Mouse (Mus musculus) fat pad, adult 2 months (tissue): ENCODE data around the gene Sh2d3c.

ENCODE experiments used
- DNase-seq: peaks from one replicate; pipeline ENCODE4 v3.0.0-alpha.2; 2011; ENCODE audit warnings: low read depth, low spot score; ENCODE audit errors: extremely low read depth

Sh2d3c gene

GRCm38 (mm10) chr2:32751665-32752033 lies 30.8 kb downstream of the Sh2d3c start:
- no peak for DNase-seq

- DNase-seq = no peak
Measured at GRCm38 (mm10) chr2:32752181-32752580, 31.3 kb downstream of the Sh2d3c start.

DNA sequence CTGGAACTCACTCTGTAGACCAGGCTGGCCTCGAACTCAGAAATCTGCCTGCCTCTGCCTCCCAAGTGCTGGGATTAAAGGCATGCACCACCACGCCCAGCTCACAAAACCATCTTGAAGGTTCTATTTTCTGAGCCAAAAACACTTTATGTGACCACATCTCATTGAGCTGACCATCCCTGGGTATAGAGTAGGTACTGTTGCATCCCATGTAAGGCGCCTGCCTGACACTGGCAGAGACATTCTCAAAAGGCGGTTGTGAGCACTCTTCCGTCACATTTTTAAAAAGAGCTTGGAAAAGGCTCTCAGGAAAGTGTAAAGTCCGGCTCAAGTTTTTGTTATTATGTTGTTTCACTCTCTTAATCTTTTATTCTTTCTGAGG lies 35.8 kb downstream of the Sh2d3c start:
- DNase-seq = no peak

DNA sequence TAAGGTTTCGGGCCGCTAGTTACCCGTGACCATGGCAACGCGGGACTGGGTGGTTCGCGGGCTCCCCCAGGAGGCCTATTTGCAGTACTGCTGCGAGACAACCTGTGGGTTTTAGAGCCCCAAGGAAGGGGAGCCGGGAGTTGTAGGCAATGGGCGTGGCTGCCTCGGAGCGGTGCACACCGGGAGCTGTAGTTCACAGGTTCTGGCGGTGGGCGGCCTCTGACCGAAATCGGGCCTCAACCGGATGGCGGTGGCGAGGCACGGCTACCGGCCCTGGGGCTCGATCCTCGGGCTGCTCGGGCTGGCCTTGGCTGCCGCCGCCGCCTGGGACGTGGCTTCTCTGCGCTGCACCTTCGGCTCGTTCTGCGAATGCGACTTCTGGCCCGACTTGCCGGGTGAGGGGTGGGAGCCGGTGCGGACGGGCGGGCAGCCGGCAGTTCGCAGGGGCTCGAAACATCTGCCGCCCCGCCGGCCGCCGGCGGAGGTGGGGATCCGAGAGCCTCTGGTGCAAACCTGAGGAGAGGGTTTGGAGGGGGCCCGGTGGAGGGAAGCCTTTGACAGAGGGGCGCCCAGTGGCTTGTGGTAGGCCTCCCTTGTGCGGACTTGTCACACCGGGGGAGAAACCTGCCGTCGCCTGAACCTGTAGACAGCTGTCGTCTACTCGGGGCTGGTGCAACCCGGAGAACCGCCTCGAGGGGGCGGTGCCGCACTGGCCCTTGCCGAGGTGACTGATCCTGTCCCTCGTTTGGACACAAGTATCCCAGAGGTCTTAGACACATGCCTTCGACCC lies 36.4 kb downstream of the Sh2d3c start, which contains the start of gene Tor2a:
Tor2a (plus strand) TSS at position 179 of the 790 bp plus-strand sequence.
- peak; percentile 57 for DNase-seq

DNA sequence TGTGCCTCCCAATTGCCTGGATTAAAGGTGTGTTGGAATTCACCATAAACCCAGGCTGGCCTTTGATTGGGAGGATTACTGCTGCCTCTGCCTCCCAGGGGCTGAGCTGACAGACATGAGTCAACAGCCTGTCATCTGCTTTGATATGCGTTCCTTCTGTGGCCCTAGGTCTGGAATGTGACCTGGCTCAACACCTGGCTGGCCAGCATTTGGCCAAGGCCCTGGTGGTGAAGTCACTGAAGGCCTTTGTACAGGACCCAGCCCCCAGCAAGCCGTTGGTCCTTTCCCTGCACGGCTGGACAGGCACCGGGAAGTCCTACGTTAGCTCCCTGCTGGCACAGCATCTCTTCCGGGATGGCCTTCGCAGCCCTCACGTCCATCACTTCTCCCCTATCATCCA lies 37.6 kb downstream of the Sh2d3c start:
- no peak for DNase-seq

- no peak for DNase-seq
Measured at GRCm38 (mm10) chr2:32759001-32759400, 38.1 kb downstream of the Sh2d3c start.

DNA sequence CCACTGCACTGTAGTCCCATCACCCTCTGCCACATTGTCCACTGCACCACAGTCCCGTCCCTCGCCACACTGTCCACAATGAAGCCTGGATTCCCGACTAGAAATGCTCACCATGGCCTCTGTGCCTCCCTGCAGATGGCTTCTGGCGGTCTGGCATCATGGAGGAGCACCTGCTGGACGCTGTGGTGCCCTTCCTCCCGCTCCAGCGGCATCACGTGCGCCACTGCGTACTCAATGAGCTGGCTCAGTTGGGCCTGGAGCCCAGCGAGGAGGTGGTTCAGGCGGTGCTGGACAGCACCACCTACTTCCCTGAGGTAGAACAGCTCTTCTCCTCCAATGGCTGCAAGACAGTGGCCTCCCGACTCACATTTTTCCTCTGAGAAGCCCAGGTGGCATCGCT lies 40.5 kb downstream of the Sh2d3c start:
- DNase-seq = no peak

- DNase-seq = no peak
Measured at GRCm38 (mm10) chr2:32761859-32762258, 41.0 kb downstream of the Sh2d3c start.

- no peak for DNase-seq
Measured at GRCm38 (mm10) chr2:32763353-32763752, 42.5 kb downstream of the Sh2d3c start.

DNA sequence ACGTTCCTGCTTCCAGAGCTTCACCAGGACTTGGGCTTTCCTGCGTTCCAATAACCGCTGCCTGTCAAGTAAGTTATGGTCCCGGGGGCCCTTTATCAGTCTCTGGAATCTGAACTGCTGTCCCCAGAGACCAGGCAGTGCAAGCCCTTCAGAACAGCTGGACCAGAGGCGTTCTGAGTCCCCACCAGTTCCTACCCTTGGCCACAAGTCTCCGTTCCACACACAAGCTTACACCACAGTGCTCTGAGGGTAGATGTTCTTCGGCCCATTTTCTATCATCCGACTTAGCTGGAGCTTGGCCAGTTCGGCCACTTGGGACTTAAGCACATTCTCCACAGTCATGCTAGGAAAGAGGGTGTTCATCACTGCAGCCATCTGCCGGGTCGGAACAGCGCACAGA lies 46.4 kb downstream of the Sh2d3c start:
- no peak for DNase-seq

GRCm38 (mm10) chr2:32768661-32769285 lies 47.9 kb downstream of the Sh2d3c start:
- DNase-seq = peak; percentile 42

- no peak for DNase-seq
Measured at GRCm38 (mm10) chr2:32769327-32770085, 48.7 kb downstream of the Sh2d3c start.

DNA sequence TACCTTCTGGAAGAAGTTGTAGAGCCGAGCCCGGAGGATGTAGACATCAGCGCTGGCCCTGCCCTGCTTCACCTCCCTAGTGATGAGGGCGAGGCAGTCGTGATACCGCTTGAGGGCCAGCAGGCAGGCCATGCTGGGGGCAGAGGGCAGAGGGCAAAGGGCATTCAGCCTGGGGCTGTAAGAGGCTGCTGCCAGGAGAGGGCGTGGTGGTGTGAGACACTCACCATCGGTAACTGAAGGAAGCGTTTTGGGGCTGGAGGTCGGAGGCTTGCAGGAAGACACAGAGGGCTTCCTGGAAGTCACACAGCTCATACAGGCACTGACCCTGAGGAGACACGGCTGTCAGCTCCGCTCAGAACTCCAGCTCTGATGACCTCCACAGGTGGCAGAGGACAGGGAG lies 51.0 kb downstream of the Sh2d3c start:
- DNase-seq = no peak

- DNase-seq = no peak
Measured at GRCm38 (mm10) chr2:32772626-32773279, 51.9 kb downstream of the Sh2d3c start.

GRCm38 (mm10) chr2:32775359-32776074 lies 54.7 kb downstream of the Sh2d3c start, which contains the start of the genes Ttc16 and Ptrh1:
Gene Ttc16 (minus strand): TSS chr2:32775633.
Gene Ptrh1 (plus strand): TSS chr2:32775786.
- no peak for DNase-seq

- no peak for DNase-seq
Measured at GRCm38 (mm10) chr2:32776192-32776591, 55.3 kb downstream of the Sh2d3c start.

GRCm38 (mm10) chr2:32778081-32778480 lies 57.2 kb downstream of the Sh2d3c start:
- no peak for DNase-seq

DNA sequence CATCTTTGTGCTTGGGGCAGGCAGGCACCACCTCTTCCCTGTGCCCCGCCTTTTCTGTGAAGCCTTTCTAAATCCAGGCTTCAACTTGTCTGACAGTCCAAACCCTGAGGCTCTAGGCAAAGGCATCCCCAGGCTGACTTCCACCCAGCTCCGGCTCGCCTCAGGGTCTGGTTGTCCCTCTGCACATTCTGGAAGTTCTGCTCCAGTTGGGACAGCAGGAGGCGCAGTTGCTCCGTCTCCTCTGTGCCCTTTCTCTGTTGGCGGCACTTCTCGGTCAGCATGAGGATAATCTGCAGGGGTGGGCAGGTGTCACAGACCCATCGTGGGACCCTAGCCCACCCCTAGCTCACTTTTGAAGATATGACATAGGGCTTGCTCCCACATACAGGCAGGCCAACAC lies 58.3 kb downstream of the Sh2d3c start:
- no peak for DNase-seq

- DNase-seq = no peak
Measured at GRCm38 (mm10) chr2:32779714-32780113, 58.9 kb downstream of the Sh2d3c start.

- DNase-seq = no peak
Measured at GRCm38 (mm10) chr2:32781710-32782109, 60.9 kb downstream of the Sh2d3c start.
